Mouse (Mus musculus) limb, embryonic 10.5 days (tissue): ENCODE measurements around the gene Olfm2. TPM values are rescaled to one million over a fixed set of nuclear protein-coding genes. Genes with fewer than 3 reads are reported as not detected.

Source experiments
- DNase-seq: peaks from one replicate; pipeline ENCODE4 v3.0.0-alpha.2; 2017; ENCODE audit warnings: low spot score
- H3K27ac ChIP-seq: fragments of 300-500 bp; sonication (generic); 2 replicates; pipeline ENCODE4 v1.5.1; 2016; ENCODE audit warnings: mild to moderate bottlenecking
- H3K27me3 ChIP-seq: fragments of 300-500 bp; sonication (generic); 2 replicates; pipeline ENCODE4 v1.6.1; 2016; ENCODE audit warnings: low read depth, mild to moderate bottlenecking; ENCODE audit not compliant: poor library complexity, severe bottlenecking
- H3K36me3 ChIP-seq: fragments of 300-500 bp; sonication (generic); 2 replicates; pipeline ENCODE4 v1.6.1; 2016; ENCODE audit warnings: mild to moderate bottlenecking, moderate library complexity
- H3K4me1 ChIP-seq: fragments of 300-500 bp; sonication (generic); 2 replicates; pipeline ENCODE4 v1.6.1; 2016
- H3K4me3 ChIP-seq: fragments of 300-500 bp; sonication (generic); 2 replicates; pipeline ENCODE4 v1.5.1; 2016; ENCODE audit warnings: mild to moderate bottlenecking, moderate library complexity
- H3K9me3 ChIP-seq: fragments of 300-500 bp; sonication (generic); replicated peaks from 2 replicates; pipeline ENCODE4 v1.6.1; 2016; ENCODE audit warnings: mild to moderate bottlenecking
- WGBS: fragments of 180-500 bp; shearing (Covaris S2); methylation state at CpG from one replicate; pipeline ENCODE4 v1.1.7; 2016; 5-methylcytosine and 5-hydroxymethylcytosine counted together
- polyA plus RNA-seq: library from polyadenylated mRNA; unstranded; fragments of >200 nt; fragmentation: Nextera tagmentation; extraction: Ambion mirVana; gene quantifications from 2 replicates; pipeline ENCODE4 v1.2.1, GENCODE M21; 2016

Olfm2 gene
- polyA plus RNA-seq, 1 experiment from 2014 or later = 3.2 TPM

DNA sequence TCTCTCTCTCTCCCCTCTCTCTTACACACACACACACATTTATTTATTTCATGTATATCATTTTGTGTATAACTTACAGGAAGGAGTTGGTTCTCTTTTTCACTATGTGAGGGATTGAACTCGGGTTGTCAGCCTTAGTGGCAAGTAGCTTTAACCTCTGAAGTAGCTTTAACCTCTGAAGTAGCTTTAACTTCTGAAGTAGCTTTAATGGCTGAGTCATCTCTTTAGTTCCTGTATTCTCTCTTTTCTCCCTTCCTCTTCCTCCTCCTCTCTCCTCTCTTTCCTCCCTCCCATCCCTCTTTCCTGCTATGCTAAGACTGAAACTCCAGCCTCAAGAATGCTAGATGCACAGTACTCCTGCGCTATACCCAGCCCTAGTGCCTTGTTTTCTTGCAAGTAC is 12.1 kb upstream of the Olfm2 start:
- Histone ChIP-seq H3K9me3 (no peaks in the 10 kb centered on the region), H3K36me3 (no peaks in the 10 kb centered on the region), H3K27me3 (no peaks in the 10 kb centered on the region), H3K4me1 (peaks cover 5% of the 10 kb centered on the region; the same call in 1 of the 2 replicates), H3K4me3 (no peak overlapping the region), H3K27ac (no peak overlapping the region)
- DNase-seq = no peak
- 89% methylated on average over 2 of the region's 2 CpGs for WGBS

DNA sequence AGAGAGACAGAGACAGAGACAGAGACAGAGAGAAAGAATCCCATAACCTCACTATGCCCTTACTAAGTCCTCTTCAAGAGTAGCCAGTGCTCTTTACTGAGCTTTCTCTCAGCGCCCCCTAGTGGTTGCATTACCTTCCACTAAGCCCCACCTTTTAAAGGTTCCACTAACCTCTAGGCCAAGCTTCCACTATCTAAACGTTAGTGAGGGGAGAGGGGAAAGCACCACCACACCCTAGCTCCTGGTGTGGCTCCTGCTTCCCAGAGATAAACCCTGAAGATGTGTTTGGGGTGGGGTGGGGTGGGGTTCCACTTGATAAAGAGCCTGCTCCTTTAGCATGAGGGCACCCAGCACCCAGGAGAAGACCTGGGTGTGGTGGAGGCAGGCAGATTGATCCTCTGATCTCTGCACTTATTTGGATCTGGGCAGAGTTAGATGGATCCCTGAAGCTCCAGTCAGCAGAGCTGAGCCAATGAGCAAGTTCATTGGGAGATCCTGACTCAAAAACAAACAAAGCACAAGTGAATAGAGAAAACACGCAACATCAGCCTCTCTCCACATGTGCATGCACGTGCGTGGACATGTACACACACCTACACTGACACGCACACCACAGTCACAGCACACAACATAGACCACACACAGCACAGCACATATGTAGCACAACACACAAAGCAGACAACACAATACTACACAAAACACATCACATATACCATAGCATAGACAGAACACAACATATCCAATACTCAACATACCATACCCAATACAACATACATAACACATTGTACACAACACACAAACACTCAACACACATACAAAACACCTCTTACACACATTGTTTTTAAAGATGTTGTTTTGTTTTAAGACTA is 11.2 kb upstream of the Olfm2 start:
- 60% methylated on average over 6 of the region's 6 CpGs for WGBS
- peak; percentile 72 for DNase-seq
- H3K4me1 ChIP-seq = peaks cover 5% of the 10 kb centered on the region; the same call in 1 of the 2 replicates
- no peak overlapping the region for H3K27ac ChIP-seq
- H3K36me3 ChIP-seq = no peaks in the 10 kb centered on the region
- H3K9me3 ChIP-seq = no peaks in the 10 kb centered on the region
- no peak overlapping the region for H3K4me3 ChIP-seq
- no peaks in the 10 kb centered on the region for H3K27me3 ChIP-seq

DNA sequence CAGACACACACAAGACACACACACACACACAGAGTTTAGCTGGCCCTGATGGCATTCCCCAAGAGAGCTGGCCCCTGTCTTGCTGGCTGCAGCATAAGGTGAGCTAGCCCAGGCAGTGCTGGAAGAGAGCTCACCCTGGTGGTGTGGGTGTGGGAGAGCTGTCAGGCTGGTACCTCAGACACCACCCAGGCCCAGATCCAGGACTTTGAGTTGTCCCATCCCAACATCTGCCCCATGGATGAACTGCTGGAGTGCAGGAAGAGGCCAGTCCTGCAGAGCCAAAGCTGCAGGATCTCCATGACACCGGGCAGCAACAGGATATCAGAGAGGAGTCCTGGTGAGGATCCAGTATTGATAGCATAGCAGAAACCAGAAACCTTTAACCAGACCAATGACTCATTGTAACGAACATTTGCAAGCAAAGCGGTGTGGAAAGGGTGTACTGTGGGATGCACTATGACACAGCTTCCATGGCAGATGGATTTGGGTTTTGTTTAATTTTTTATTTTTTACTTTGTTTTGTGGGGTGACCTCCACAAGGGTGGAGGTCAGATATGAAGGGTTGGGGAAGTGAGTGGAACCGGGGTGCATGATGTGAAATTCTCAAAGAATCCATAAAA is 10.0 kb upstream of the Olfm2 start:
- no peaks in the 10 kb centered on the region for H3K36me3 ChIP-seq
- 91% methylated on average over 4 of the region's 4 CpGs for WGBS
- no peak for DNase-seq
- H3K4me3 ChIP-seq = no peak overlapping the region
- H3K4me1 ChIP-seq = peaks cover 5% of the 10 kb centered on the region; the same call in 1 of the 2 replicates
- H3K27ac ChIP-seq = no peak overlapping the region
- no peaks in the 10 kb centered on the region for H3K9me3 ChIP-seq
- H3K27me3 ChIP-seq = no peaks in the 10 kb centered on the region

DNA sequence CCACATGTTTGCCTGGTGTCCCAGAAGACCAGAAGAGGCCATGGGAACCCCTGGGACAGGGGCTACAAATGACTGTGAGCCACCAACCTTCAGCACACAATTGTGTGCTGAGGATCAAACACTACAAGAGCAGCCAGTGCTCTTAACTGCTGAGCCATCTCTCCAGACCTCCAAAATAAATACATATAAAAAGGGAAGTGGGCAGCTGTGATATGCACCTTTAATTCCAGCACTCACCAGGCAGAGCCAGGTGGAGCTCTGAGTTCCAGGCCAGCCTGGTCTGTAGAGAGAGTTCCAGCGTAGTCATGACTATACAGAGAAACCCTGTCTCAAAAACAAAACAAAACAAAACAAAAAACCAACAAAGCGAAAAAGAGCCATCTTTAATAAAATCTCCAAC is 8.2 kb upstream of the Olfm2 start:
- Histone ChIP-seq H3K27ac (no peak overlapping the region), H3K36me3 (no peaks in the 10 kb centered on the region), H3K4me3 (no peak overlapping the region), H3K9me3 (no peaks in the 10 kb centered on the region), H3K4me1 (no peaks in the 10 kb centered on the region), H3K27me3 (no peaks in the 10 kb centered on the region; the same call in 1 of the 2 replicates)
- 90% methylated on average over 2 of the region's 2 CpGs for WGBS
- DNase-seq = no peak

DNA sequence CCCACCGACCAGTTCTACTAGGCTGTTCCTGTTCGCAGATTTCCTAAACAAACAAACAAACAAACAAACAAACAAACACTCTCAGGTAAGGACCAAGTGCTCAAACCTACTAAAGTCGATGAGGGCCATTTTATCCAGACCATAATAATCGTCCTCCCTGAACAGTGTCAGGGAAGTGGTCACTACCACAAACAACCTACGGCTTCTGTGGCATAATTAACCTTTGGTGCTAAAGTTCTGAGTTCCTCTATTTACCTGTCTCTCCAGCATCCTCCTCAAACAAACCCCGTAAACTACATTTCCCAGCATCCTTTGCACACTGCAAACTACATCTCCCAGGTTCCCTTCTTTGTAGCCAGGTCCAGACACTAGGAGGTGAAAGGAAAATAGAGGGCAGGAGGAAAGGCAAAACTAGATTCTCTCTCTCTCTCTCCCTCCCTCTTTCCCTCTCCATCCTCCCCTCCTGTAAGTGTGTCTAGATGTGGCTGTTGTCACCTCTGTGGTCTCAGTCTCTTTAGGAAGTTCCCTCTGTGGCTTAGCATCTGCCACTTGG is 5.4 kb upstream of the Olfm2 start:
- Histone ChIP-seq H3K27me3 (peaks cover 23% of the 10 kb centered on the region), H3K4me1 (peaks cover 3% of the 10 kb centered on the region), H3K36me3 (no peaks in the 10 kb centered on the region), H3K4me3 (no peak overlapping the region), H3K27ac (no peak overlapping the region), H3K9me3 (no peaks in the 10 kb centered on the region)
- DNase-seq = no peak
- 57% methylated on average over 6 of the region's 6 CpGs for WGBS

DNA sequence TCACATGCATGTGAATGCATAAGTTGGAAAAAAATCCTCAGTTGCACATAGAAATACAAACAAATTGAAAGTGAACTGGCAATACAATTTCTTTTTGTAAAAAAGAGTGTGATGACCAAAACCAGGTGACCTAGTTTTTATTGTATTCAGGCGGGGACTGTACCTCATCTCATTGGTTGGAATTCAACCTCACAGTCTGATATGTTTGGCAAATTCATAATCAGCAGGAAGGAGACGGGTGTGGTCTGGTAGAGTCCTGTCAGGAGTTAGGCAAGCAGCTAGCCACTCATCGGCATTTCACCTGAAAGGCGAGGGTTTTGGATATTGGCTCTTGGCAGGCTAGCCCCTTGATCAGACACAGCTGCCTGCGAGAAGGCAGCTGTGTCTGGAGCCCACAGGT is 3.1 kb upstream of the Olfm2 start:
- no peaks in the 10 kb centered on the region for H3K36me3 ChIP-seq
- no peak overlapping the region for H3K4me3 ChIP-seq
- no peak overlapping the region for H3K27ac ChIP-seq
- peaks cover 46% of the 10 kb centered on the region for H3K27me3 ChIP-seq
- no peaks in the 10 kb centered on the region for H3K9me3 ChIP-seq
- WGBS = 77% methylated on average over 5 of the region's 5 CpGs
- H3K4me1 ChIP-seq = peaks cover 16% of the 10 kb centered on the region
- DNase-seq = no peak

DNA sequence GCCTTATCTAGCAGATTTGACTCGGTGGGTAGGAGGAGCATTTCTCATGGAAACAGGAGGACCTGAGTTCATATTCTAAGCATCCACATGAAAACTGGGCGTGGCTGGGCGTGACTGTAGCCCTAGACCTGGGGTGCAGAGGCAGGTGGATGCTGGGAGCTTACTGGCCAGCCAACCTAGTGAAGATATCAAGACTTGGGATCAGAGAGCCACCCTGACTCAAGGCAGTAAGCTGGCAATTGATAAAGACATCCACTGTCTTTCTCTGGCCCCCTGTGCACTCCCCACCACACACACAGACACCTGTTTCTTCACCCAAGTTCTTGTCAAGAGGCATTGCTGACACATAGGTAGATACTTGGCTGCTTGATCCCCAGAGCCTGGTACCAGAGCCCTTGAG is 2.4 kb upstream of the Olfm2 start:
- Histone ChIP-seq H3K9me3 (no peaks in the 10 kb centered on the region), H3K27ac (no peak overlapping the region), H3K36me3 (no peaks in the 10 kb centered on the region), H3K4me3 (no peak overlapping the region), H3K27me3 (peaks cover 53% of the 10 kb centered on the region), H3K4me1 (peaks cover 16% of the 10 kb centered on the region)
- 82% methylated on average over 3 of the region's 3 CpGs for WGBS
- no peak for DNase-seq

DNA sequence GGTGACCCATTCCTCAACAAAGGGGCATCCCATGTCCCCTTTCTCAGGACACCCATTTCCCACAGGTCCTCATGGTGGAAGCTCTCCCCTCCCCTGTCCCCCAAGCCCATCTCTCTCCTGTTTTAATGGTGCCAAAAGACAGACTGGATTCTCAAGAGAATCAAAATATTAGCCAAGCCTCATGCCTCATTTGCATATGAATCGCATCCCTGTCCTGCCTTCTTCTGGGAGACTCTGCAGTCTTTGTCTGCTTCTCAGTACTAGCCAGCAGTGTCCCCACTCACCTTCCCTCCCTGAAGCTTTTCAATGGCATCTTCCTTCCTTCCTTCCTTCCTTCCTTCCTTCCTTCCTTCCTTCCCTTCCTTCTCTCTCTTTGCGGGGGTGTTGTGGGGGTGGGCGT is 1.5 kb upstream of the Olfm2 start:
- H3K27me3 ChIP-seq = peaks cover 59% of the 10 kb centered on the region
- no peaks in the 10 kb centered on the region for H3K9me3 ChIP-seq
- 17% methylated on average over 3 of the region's 3 CpGs for WGBS
- no peaks in the 10 kb centered on the region for H3K36me3 ChIP-seq
- peaks cover 16% of the 10 kb centered on the region for H3K4me1 ChIP-seq
- no peak overlapping the region for H3K4me3 ChIP-seq
- no peak overlapping the region for H3K27ac ChIP-seq
- DNase-seq = no peak

DNA sequence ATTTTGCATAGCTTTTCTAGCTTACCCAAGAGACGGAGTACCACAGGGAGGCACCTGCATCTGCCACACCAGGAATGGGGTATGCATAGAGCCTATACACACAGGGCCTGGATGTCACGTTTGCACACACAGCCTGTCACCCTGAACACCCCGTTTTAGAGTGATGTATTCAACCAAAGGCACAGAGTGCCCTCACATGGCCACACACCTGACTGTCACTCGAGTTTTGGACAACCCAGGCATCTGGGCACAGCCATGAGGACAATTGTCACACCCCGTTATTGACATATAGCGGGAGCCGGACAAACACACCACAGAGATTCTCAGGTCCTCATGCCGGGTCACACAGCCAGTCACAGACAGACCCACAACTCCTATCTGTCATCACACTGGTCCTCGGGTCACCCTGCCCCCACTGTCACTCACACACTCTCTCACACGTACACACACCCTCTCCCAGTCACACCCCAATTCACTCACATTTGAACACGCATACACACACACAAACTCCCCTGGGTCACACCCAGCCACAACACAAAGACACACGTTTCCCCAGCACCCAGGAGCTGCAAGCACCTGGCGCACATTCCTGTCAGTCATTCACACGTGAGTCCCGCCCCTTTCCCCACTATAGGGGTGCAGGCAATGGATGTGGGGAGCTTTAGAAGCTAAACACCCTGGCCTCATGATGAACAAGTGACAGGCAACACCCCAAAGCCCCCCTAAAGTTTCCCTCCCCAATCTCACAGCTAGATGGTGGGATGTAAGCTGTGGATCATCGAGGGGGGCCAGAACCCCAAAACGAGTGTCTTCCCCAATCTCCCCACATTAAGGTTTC is 801 bp downstream of the Olfm2 start:
- WGBS = 13% methylated on average over 17 of the region's 17 CpGs
- Histone ChIP-seq H3K36me3 (no peaks in the 10 kb centered on the region), H3K27ac (peak overlapping the region; percentile 56), H3K9me3 (no peaks in the 10 kb centered on the region), H3K4me1 (peaks cover 21% of the 10 kb centered on the region), H3K27me3 (peaks cover 74% of the 10 kb centered on the region), H3K4me3 (peak overlapping the region; percentile 58)
- no peak for DNase-seq

DNA sequence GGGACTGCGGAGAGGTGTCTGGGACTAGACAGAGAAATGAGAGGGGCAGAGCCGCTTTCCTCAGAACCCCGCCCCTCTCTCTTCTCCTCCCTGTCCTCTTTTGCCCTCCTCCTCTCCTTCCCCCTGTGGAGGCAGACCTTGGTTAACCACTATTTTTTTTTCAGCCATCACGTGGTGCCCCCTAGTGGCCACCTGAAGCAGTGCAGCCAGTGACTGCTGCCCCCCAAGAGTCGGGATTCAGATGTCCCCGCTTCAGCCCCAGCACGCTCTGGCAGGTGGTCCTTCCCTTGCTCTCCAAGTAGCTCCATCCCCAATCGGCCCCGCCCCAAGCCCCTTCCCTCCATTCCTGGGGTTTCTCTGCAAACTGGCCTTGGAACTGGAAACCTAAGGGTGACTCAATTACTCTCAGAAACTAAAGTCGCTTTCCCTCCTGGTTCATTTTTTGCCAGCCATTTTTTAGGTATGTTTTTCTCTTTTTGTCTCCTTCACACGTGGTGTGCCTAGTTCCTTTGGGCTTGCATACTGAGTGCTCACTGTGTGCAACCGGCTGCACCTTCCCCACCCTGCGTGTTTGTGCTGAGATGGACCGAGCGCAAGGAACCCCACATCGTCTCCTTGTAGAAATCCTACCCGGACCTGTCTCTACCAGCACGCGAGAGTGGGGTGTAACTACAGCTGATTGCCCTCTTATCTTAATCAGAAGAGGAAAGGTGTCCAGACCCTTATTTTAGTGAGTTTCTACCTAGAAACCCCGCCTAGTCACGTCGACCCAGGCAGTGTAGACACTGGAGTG is 2.0 kb downstream of the Olfm2 start:
- DNase-seq = peak; percentile 66
- 12% methylated on average over 22 of the region's 22 CpGs for WGBS
- no peaks in the 10 kb centered on the region for H3K9me3 ChIP-seq
- H3K4me3 ChIP-seq = no peak overlapping the region
- H3K4me1 ChIP-seq = peaks cover 21% of the 10 kb centered on the region
- H3K27ac ChIP-seq = no peak overlapping the region
- no peaks in the 10 kb centered on the region for H3K36me3 ChIP-seq
- H3K27me3 ChIP-seq = peaks cover 85% of the 10 kb centered on the region

DNA sequence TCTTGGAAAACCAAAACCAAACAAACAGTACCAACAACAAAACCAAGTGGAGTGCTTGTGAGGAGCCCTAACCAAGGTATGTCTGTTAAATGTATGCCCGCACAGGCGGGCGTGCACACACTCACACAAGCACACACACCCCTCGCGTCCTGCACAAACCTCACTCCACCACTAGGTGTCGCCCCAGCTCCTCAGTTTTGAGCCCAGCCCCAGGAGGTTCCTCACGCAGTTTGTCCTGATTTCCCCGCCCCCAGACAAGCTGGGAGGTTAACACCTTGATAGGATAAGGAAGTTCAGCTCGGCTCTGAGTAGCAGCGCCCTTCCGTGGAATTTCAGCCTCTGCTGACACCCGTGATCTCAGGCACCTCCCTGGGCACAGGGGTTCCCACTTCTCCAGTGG is 5.7 kb downstream of the Olfm2 start:
- DNase-seq = peak; percentile 88
- Histone ChIP-seq H3K36me3 (no peaks in the 10 kb centered on the region), H3K4me1 (peaks cover 6% of the 10 kb centered on the region), H3K9me3 (no peaks in the 10 kb centered on the region), H3K27ac (no peak overlapping the region), H3K27me3 (peaks cover 55% of the 10 kb centered on the region), H3K4me3 (0 out of 2 replicates have a peak overlapping the region, but pooled peaks have one; percentile 22)
- WGBS = 1% methylated on average over 12 of the region's 12 CpGs
